Mouse (Mus musculus) hindbrain, embryonic 13.5 days (tissue): ENCODE measurements at regions not wholly inside any gene's neighbourhood (a gene's known extent, or its start where the extent isn't known, plus 50 kb on each side); places are given as distances from the start of the nearest gene placed in this dataset.

Experiments used
- ATAC-seq: fragments of 200-750 bp; cut with Nextera tagmentation; 2 replicates; pipeline ENCODE4 v1.8.0; 2017; ENCODE audit warnings: moderate TSS enrichment; ENCODE audit not compliant: low FRiP score
- H3K27ac ChIP-seq: fragments of 300-500 bp; sonication (generic); 2 replicates; pipeline ENCODE4 v1.5.1; 2015; ENCODE audit warnings: inconsistent platforms, mild to moderate bottlenecking, moderate library complexity
- H3K27me3 ChIP-seq: fragments of 300-500 bp; sonication (generic); 2 replicates; pipeline ENCODE4 v1.6.1; 2015; ENCODE audit warnings: mild to moderate bottlenecking, inconsistent platforms
- H3K36me3 ChIP-seq: fragments of 300-500 bp; sonication (generic); 2 replicates; pipeline ENCODE4 v1.6.1; 2015; ENCODE audit warnings: mild to moderate bottlenecking, inconsistent platforms
- H3K4me1 ChIP-seq: fragments of 300-500 bp; sonication (generic); replicated peaks from 2 replicates; pipeline ENCODE4 v1.6.1; 2015; ENCODE audit warnings: inconsistent platforms
- H3K4me2 ChIP-seq: fragments of 300-500 bp; sonication (generic); 2 replicates; pipeline ENCODE4 v1.6.1; 2015; ENCODE audit warnings: inconsistent platforms, mild to moderate bottlenecking, moderate library complexity
- H3K4me3 ChIP-seq: fragments of 300-500 bp; sonication (generic); 2 replicates; pipeline ENCODE4 v1.5.1; 2015; ENCODE audit warnings: mild to moderate bottlenecking, inconsistent platforms
- H3K9ac ChIP-seq: fragments of 300-500 bp; sonication (generic); 2 replicates; pipeline ENCODE4 v1.6.1; 2015; ENCODE audit warnings: mild to moderate bottlenecking, inconsistent platforms
- H3K9me3 ChIP-seq: fragments of 300-500 bp; sonication (generic); 2 replicates; pipeline ENCODE4 v1.6.1; 2016; ENCODE audit warnings: inconsistent platforms
- WGBS: fragments of 180-500 bp; shearing (Covaris S2); methylation state at CpG from one replicate; pipeline ENCODE4 v1.1.7; 2015; 5-methylcytosine and 5-hydroxymethylcytosine counted together

GRCm38 (mm10) chr4:91596619-91597018 is 196.0 kb upstream of the Elavl2 start:
- H3K9ac ChIP-seq = no peak overlapping the region
- no peak overlapping the region for H3K27ac ChIP-seq
- no peak overlapping the region for H3K4me3 ChIP-seq
- H3K4me2 ChIP-seq = no peak overlapping the region
- WGBS = 61% methylated on average over 6 of the region's 6 CpGs
- no peak for ATAC-seq
- H3K27me3 ChIP-seq = no peaks in the 10 kb centered on the region
- H3K36me3 ChIP-seq = no peaks in the 10 kb centered on the region
- no peaks in the 10 kb centered on the region for H3K4me1 ChIP-seq
- no peaks in the 10 kb centered on the region for H3K9me3 ChIP-seq

GRCm38 (mm10) chr4:91595766-91596165 is 195.2 kb upstream of the Elavl2 start:
- WGBS = 56% methylated on average over 8 of the region's 8 CpGs

GRCm38 (mm10) chr4:91589779-91590178 is 189.2 kb upstream of the Elavl2 start:
- no peak for ATAC-seq
- Histone ChIP-seq H3K4me2 (no peak overlapping the region), H3K4me1 (no peaks in the 10 kb centered on the region), H3K9me3 (no peaks in the 10 kb centered on the region), H3K36me3 (no peaks in the 10 kb centered on the region), H3K27me3 (no peaks in the 10 kb centered on the region), H3K4me3 (no peak overlapping the region), H3K27ac (no peak overlapping the region), H3K9ac (no peak overlapping the region)
- WGBS = 81% methylated on average over 3 of the region's 3 CpGs

More at GRCm38 (mm10) chr4:91595766-91596165, 195.2 kb upstream of the Elavl2 start:
- no peak overlapping the region for H3K4me2 ChIP-seq
- no peaks in the 10 kb centered on the region for H3K4me1 ChIP-seq
- H3K9ac ChIP-seq = no peak overlapping the region
- no peaks in the 10 kb centered on the region for H3K9me3 ChIP-seq
- ATAC-seq = no peak
- no peak overlapping the region for H3K27ac ChIP-seq
- no peaks in the 10 kb centered on the region for H3K27me3 ChIP-seq
- no peaks in the 10 kb centered on the region for H3K36me3 ChIP-seq
- H3K4me3 ChIP-seq = no peak overlapping the region

GRCm38 (mm10) chr4:91587541-91588059 is 187.0 kb upstream of the Elavl2 start:
- Histone ChIP-seq H3K27me3 (no peaks in the 10 kb centered on the region), H3K4me2 (no peak overlapping the region), H3K36me3 (no peaks in the 10 kb centered on the region), H3K9ac (no peak overlapping the region), H3K4me1 (no peaks in the 10 kb centered on the region), H3K27ac (no peak overlapping the region), H3K9me3 (no peaks in the 10 kb centered on the region), H3K4me3 (no peak overlapping the region)
- WGBS = 87% methylated on average over 1 of the region's 1 CpGs
- ATAC-seq = no peak

GRCm38 (mm10) chr4:91583035-91583434 is 182.4 kb upstream of the Elavl2 start:
- Histone ChIP-seq H3K9me3 (no peaks in the 10 kb centered on the region), H3K27me3 (no peaks in the 10 kb centered on the region), H3K27ac (no peak overlapping the region), H3K4me1 (no peaks in the 10 kb centered on the region), H3K4me2 (no peak overlapping the region), H3K36me3 (no peaks in the 10 kb centered on the region), H3K4me3 (no peak overlapping the region), H3K9ac (no peak overlapping the region)
- WGBS = 44% methylated on average over 1 of the region's 1 CpGs
- no peak for ATAC-seq

GRCm38 (mm10) chr4:91557452-91557851 is 156.9 kb upstream of the Elavl2 start:
- H3K9ac ChIP-seq = no peak overlapping the region
- no peak overlapping the region for H3K4me3 ChIP-seq
- H3K4me1 ChIP-seq = 0 out of 2 replicates have a peak, but pooled peaks cover 4% of the 10 kb centered on the region
- H3K9me3 ChIP-seq = no peaks in the 10 kb centered on the region
- 19% methylated on average over 1 of the region's 1 CpGs for WGBS
- peak overlapping the region; percentile 30; the same call in 1 of the 2 replicates for H3K27ac ChIP-seq
- H3K4me2 ChIP-seq = no peak overlapping the region
- ATAC-seq = peak; percentile 57; the same call in 1 of the 2 replicates
- H3K36me3 ChIP-seq = no peaks in the 10 kb centered on the region
- no peaks in the 10 kb centered on the region for H3K27me3 ChIP-seq

GRCm38 (mm10) chr4:91556959-91557358 is 156.4 kb upstream of the Elavl2 start:
- Histone ChIP-seq H3K4me3 (no peak overlapping the region), H3K9ac (no peak overlapping the region), H3K4me1 (0 out of 2 replicates have a peak, but pooled peaks cover 4% of the 10 kb centered on the region), H3K27me3 (no peaks in the 10 kb centered on the region), H3K36me3 (no peaks in the 10 kb centered on the region), H3K9me3 (no peaks in the 10 kb centered on the region), H3K4me2 (no peak overlapping the region), H3K27ac (no peak overlapping the region)
- WGBS = 58% methylated on average over 4 of the region's 4 CpGs
- no peak for ATAC-seq

GRCm38 (mm10) chr4:91524367-91524766 is 123.8 kb upstream of the Elavl2 start:
- no peak for ATAC-seq
- Histone ChIP-seq H3K27ac (no peak overlapping the region), H3K27me3 (no peaks in the 10 kb centered on the region), H3K4me3 (no peak overlapping the region), H3K9ac (no peak overlapping the region), H3K4me1 (no peaks in the 10 kb centered on the region), H3K9me3 (no peaks in the 10 kb centered on the region), H3K4me2 (no peak overlapping the region), H3K36me3 (no peaks in the 10 kb centered on the region)
- WGBS = 86% methylated on average over 4 of the region's 4 CpGs

- Histone ChIP-seq H3K4me3 (no peak overlapping the region), H3K9ac (no peak overlapping the region), H3K27me3 (no peaks in the 10 kb centered on the region), H3K36me3 (no peaks in the 10 kb centered on the region), H3K9me3 (no peaks in the 10 kb centered on the region), H3K4me2 (no peak overlapping the region), H3K4me1 (no peaks in the 10 kb centered on the region), H3K27ac (no peak overlapping the region)
- no peak for ATAC-seq
- 80% methylated on average over 1 of the region's 1 CpGs for WGBS
Observed at GRCm38 (mm10) chr4:91511543-91511942, 111.0 kb upstream of the Elavl2 start.

GRCm38 (mm10) chr4:91509937-91510336 is 109.4 kb upstream of the Elavl2 start:
- H3K9ac ChIP-seq = no peak overlapping the region
- WGBS = 86% methylated on average over 1 of the region's 1 CpGs
- ATAC-seq = no peak
- H3K4me2 ChIP-seq = no peak overlapping the region
- H3K27me3 ChIP-seq = no peaks in the 10 kb centered on the region
- H3K9me3 ChIP-seq = no peaks in the 10 kb centered on the region
- H3K27ac ChIP-seq = no peak overlapping the region
- H3K4me3 ChIP-seq = no peak overlapping the region
- no peaks in the 10 kb centered on the region for H3K4me1 ChIP-seq
- no peaks in the 10 kb centered on the region for H3K36me3 ChIP-seq

GRCm38 (mm10) chr4:91503273-91503672 is 102.7 kb upstream of the Elavl2 start:
- 88% methylated on average over 3 of the region's 3 CpGs for WGBS
- no peak for ATAC-seq

GRCm38 (mm10) chr4:91481863-91482475 is 81.4 kb upstream of the Elavl2 start:
- no peaks in the 10 kb centered on the region for H3K9me3 ChIP-seq
- no peaks in the 10 kb centered on the region for H3K27me3 ChIP-seq
- H3K4me3 ChIP-seq = no peak overlapping the region
- no peak overlapping the region for H3K9ac ChIP-seq
- no peaks in the 10 kb centered on the region for H3K36me3 ChIP-seq
- no peak overlapping the region for H3K4me2 ChIP-seq
- no peak for ATAC-seq
- WGBS = 58% methylated on average over 3 of the region's 3 CpGs
- H3K4me1 ChIP-seq = no peaks in the 10 kb centered on the region
- H3K27ac ChIP-seq = no peak overlapping the region

More at GRCm38 (mm10) chr4:91503273-91503672, 102.7 kb upstream of the Elavl2 start:
- no peaks in the 10 kb centered on the region for H3K4me1 ChIP-seq
- no peak overlapping the region for H3K9ac ChIP-seq
- no peaks in the 10 kb centered on the region for H3K27me3 ChIP-seq
- no peaks in the 10 kb centered on the region for H3K36me3 ChIP-seq
- no peak overlapping the region for H3K4me3 ChIP-seq
- H3K9me3 ChIP-seq = no peaks in the 10 kb centered on the region
- no peak overlapping the region for H3K27ac ChIP-seq
- H3K4me2 ChIP-seq = no peak overlapping the region
